Mouse (Mus musculus): ENCODE measurements around the gene March10. TPM values are rescaled to one million over a fixed set of nuclear protein-coding genes. Genes with fewer than 3 reads are reported as not detected.

The March10 gene
- polyA plus RNA-seq, 1 experiment = 471 TPM

GRCm38 (mm10) chr11:105494786-105495369 is 38.3 kb upstream of the March10 start:
- H3K36me3 ChIP-seq (ENCODE audit: control insufficient read depth, insufficient read depth, low read length) = no peaks in the 10 kb centered on the region

GRCm38 (mm10) chr11:105492392-105492791 is 35.9 kb upstream of the March10 start:
- H3K27me3 ChIP-seq (ENCODE audit: control insufficient read depth, insufficient read depth, low read length) = no peaks in the 10 kb centered on the region
- H3K4me3 ChIP-seq (ENCODE audit: control insufficient read depth, low read depth, low read length) = no peak overlapping the region
- H3K27ac ChIP-seq (ENCODE audit: control insufficient read depth, insufficient read depth, low read depth, low read length) = no peak overlapping the region
- H3K36me3 ChIP-seq (ENCODE audit: control insufficient read depth, insufficient read depth, low read length) = no peaks in the 10 kb centered on the region
- TF ChIP-seq CTCF (IDR thresholded peaks at IDR 0.05; ENCODE audit: control insufficient read depth, insufficient read depth, insufficient replicate concordance, low read depth, low read length) (no peak), POLR2A (IDR thresholded peaks at IDR 0.05; ENCODE audit: control insufficient read depth, low read depth, low read length) (no peak)
- H3K4me1 ChIP-seq (ENCODE audit: control insufficient read depth, insufficient read depth, low read length) = no peaks in the 10 kb centered on the region

More at GRCm38 (mm10) chr11:105494786-105495369, 38.3 kb upstream of the March10 start:
- no peak overlapping the region for H3K27ac ChIP-seq (ENCODE audit: control insufficient read depth, insufficient read depth, low read depth, low read length)
- no peaks in the 10 kb centered on the region for H3K4me1 ChIP-seq (ENCODE audit: control insufficient read depth, insufficient read depth, low read length)
- no peaks in the 10 kb centered on the region for H3K27me3 ChIP-seq (ENCODE audit: control insufficient read depth, insufficient read depth, low read length)
- no peak overlapping the region for H3K4me3 ChIP-seq (ENCODE audit: control insufficient read depth, low read depth, low read length)
- no peak for TF ChIP-seq POLR2A (IDR thresholded peaks at IDR 0.05; ENCODE audit: control insufficient read depth, low read depth, low read length)
- no peak for TF ChIP-seq CTCF (IDR thresholded peaks at IDR 0.05; ENCODE audit: control insufficient read depth, insufficient read depth, insufficient replicate concordance, low read depth, low read length)

- Histone ChIP-seq H3K27ac (ENCODE audit: control insufficient read depth, insufficient read depth, low read depth, low read length) (no peak overlapping the region), H3K36me3 (ENCODE audit: control insufficient read depth, insufficient read depth, low read length) (no peaks in the 10 kb centered on the region), H3K4me1 (ENCODE audit: control insufficient read depth, insufficient read depth, low read length) (no peaks in the 10 kb centered on the region), H3K4me3 (ENCODE audit: control insufficient read depth, low read depth, low read length) (no peak overlapping the region), H3K27me3 (ENCODE audit: control insufficient read depth, insufficient read depth, low read length) (no peaks in the 10 kb centered on the region)
- TF ChIP-seq CTCF (IDR thresholded peaks at IDR 0.05; ENCODE audit: control insufficient read depth, insufficient read depth, insufficient replicate concordance, low read depth, low read length) (no peak), POLR2A (IDR thresholded peaks at IDR 0.05; ENCODE audit: control insufficient read depth, low read depth, low read length) (no peak)
Measured at GRCm38 (mm10) chr11:105490971-105491370, 34.4 kb upstream of the March10 start.

GRCm38 (mm10) chr11:105485412-105485811 is 28.9 kb upstream of the March10 start:
- TF ChIP-seq CTCF (IDR thresholded peaks at IDR 0.05; ENCODE audit: control insufficient read depth, insufficient read depth, insufficient replicate concordance, low read depth, low read length) (no peak), POLR2A (IDR thresholded peaks at IDR 0.05; ENCODE audit: control insufficient read depth, low read depth, low read length) (no peak)
- Histone ChIP-seq H3K36me3 (ENCODE audit: control insufficient read depth, insufficient read depth, low read length) (no peaks in the 10 kb centered on the region), H3K27me3 (ENCODE audit: control insufficient read depth, insufficient read depth, low read length) (no peaks in the 10 kb centered on the region), H3K4me1 (ENCODE audit: control insufficient read depth, insufficient read depth, low read length) (no peaks in the 10 kb centered on the region), H3K27ac (ENCODE audit: control insufficient read depth, insufficient read depth, low read depth, low read length) (no peak overlapping the region), H3K4me3 (ENCODE audit: control insufficient read depth, low read depth, low read length) (no peak overlapping the region)

- no peaks in the 10 kb centered on the region for H3K36me3 ChIP-seq (ENCODE audit: control insufficient read depth, insufficient read depth, low read length)
- H3K27me3 ChIP-seq (ENCODE audit: control insufficient read depth, insufficient read depth, low read length) = no peaks in the 10 kb centered on the region
- H3K4me3 ChIP-seq (ENCODE audit: control insufficient read depth, low read depth, low read length) = no peak overlapping the region
- no peaks in the 10 kb centered on the region for H3K4me1 ChIP-seq (ENCODE audit: control insufficient read depth, insufficient read depth, low read length)
- no peak overlapping the region for H3K27ac ChIP-seq (ENCODE audit: control insufficient read depth, insufficient read depth, low read depth, low read length)
- TF ChIP-seq POLR2A (IDR thresholded peaks at IDR 0.05; ENCODE audit: control insufficient read depth, low read depth, low read length) (no peak), CTCF (IDR thresholded peaks at IDR 0.05; ENCODE audit: control insufficient read depth, insufficient read depth, insufficient replicate concordance, low read depth, low read length) (no peak)
Measured at GRCm38 (mm10) chr11:105484993-105485392, 28.5 kb upstream of the March10 start.

- Histone ChIP-seq H3K27ac (ENCODE audit: control insufficient read depth, insufficient read depth, low read depth, low read length) (no peak overlapping the region), H3K27me3 (ENCODE audit: control insufficient read depth, insufficient read depth, low read length) (no peaks in the 10 kb centered on the region), H3K4me3 (ENCODE audit: control insufficient read depth, low read depth, low read length) (no peak overlapping the region), H3K4me1 (ENCODE audit: control insufficient read depth, insufficient read depth, low read length) (no peaks in the 10 kb centered on the region), H3K36me3 (ENCODE audit: control insufficient read depth, insufficient read depth, low read length) (no peaks in the 10 kb centered on the region)
- TF ChIP-seq CTCF (IDR thresholded peaks at IDR 0.05; ENCODE audit: control insufficient read depth, insufficient read depth, insufficient replicate concordance, low read depth, low read length) (no peak), POLR2A (IDR thresholded peaks at IDR 0.05; ENCODE audit: control insufficient read depth, low read depth, low read length) (no peak)
Measured at GRCm38 (mm10) chr11:105482747-105483146, 26.2 kb upstream of the March10 start.

- Histone ChIP-seq H3K4me1 (ENCODE audit: control insufficient read depth, insufficient read depth, low read length) (no peaks in the 10 kb centered on the region), H3K36me3 (ENCODE audit: control insufficient read depth, insufficient read depth, low read length) (no peaks in the 10 kb centered on the region), H3K27me3 (ENCODE audit: control insufficient read depth, insufficient read depth, low read length) (no peaks in the 10 kb centered on the region), H3K27ac (ENCODE audit: control insufficient read depth, insufficient read depth, low read depth, low read length) (no peak overlapping the region), H3K4me3 (ENCODE audit: control insufficient read depth, low read depth, low read length) (no peak overlapping the region)
- TF ChIP-seq POLR2A (IDR thresholded peaks at IDR 0.05; ENCODE audit: control insufficient read depth, low read depth, low read length) (no peak), CTCF (IDR thresholded peaks at IDR 0.05; ENCODE audit: control insufficient read depth, insufficient read depth, insufficient replicate concordance, low read depth, low read length) (no peak)
Measured at GRCm38 (mm10) chr11:105474746-105475145, 18.2 kb upstream of the March10 start.

All from testis, adult 2 months (tissue).